Mouse (Mus musculus): ENCODE measurements around the gene Hps1.

Gene Hps1

DNA sequence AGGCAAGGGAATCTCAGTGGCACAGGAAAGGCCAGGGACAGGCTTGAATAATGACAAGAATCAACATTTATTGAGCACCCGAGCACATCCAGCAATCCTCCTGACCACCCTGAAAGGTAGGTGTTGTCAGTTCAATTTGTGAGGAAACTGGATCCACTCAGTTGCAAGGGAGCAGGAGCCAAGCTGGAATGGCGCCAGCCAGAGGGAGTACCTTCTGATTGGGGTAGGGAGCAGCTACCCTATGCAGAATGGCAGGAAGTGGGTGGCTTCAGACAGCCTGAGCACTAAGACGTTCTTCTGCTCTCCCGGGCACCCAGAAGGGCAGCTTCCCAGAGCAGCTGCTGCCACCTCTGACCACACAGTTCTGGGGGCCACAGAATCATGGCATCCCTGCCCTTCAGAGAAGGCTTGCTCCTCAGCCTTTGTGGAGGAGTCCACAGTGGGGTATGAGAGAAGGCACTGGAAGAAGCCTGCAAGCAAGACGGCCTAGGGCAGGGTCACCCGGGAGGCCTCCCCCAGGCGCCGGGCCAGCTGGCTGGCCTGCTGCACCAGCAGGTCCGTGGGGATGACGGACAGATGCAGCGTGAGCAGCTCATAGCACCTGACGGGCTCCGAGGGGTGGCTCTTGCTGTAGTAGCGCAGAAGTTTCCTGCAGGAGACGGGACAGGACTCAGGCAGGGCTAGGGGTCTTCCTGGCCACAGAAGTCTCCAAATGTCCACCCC lies 24.5 kb downstream of the Hps1 start:
- no peak for DNase-seq (ENCODE audit: low read depth, low spot score)

- DNase-seq (ENCODE audit: low read depth, low spot score), result no peak
Observed at GRCm38 (mm10) chr19:42753141-42753917, 26.4 kb downstream of the Hps1 start.

- no peak for DNase-seq (ENCODE audit: low read depth, low spot score)
Observed at GRCm38 (mm10) chr19:42752363-42752931, 27.3 kb downstream of the Hps1 start, which contains the start of gene Pyroxd2. Pyroxd2 (minus strand) TSS chr19:42752775.

GRCm38 (mm10) chr19:42750196-42750595 lies 29.6 kb downstream of the Hps1 start:
- DNase-seq (ENCODE audit: low read depth, low spot score), result no peak

DNA sequence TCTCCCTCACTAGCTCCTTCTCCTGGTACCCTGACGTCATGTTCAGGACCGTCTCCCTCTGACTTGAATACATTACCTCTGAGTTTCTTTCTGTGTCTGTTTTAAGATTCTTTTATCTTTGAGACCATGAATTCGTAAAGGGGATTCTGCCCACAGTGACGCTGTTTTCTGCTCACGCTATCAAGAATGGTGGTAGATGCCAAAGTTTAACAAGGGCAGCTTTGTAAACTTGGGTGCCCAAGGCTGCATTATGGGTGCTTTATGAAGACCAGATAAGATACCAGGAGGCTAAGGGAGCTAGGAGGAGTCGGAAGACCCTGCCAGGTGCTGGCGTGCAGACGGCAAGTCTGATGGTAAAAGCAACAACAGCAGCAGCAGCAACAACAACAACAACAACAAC lies 33.1 kb downstream of the Hps1 start:
- DNase-seq (ENCODE audit: low read depth, low spot score), result no peak

- DNase-seq (ENCODE audit: low read depth, low spot score), result no peak
Observed at GRCm38 (mm10) chr19:42745869-42746224, 33.9 kb downstream of the Hps1 start.

GRCm38 (mm10) chr19:42745084-42745868 lies 34.5 kb downstream of the Hps1 start:
- no peak for DNase-seq (ENCODE audit: low read depth, low spot score)

DNA sequence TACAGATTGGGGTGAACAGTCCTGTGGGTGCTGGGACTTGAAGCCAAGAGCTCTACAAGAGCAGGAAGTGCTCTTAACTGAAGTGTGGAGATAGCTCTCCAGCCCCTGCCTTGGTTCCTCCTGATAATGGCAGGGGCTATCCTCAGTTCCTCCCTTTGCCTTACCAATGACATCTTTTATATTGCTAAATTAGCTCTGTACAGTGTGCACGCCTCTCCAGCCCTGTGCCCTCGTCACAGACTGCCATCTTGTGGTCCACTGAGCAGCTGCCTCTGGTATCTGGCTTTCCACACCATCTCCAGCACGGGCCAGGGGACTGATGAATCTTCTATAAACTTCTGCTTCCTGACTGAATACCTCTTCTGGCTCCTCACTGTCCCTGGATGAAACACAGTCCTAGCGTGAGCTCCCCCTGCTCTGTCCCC lies 35.6 kb downstream of the Hps1 start:
- DNase-seq (ENCODE audit: low read depth, low spot score), result no peak

GRCm38 (mm10) chr19:42743261-42743660 lies 36.5 kb downstream of the Hps1 start:
- no peak for DNase-seq (ENCODE audit: low read depth, low spot score)

- DNase-seq (ENCODE audit: low read depth, low spot score), result peak; percentile 53
Observed at GRCm38 (mm10) chr19:42741884-42742283, 37.9 kb downstream of the Hps1 start.

DNA sequence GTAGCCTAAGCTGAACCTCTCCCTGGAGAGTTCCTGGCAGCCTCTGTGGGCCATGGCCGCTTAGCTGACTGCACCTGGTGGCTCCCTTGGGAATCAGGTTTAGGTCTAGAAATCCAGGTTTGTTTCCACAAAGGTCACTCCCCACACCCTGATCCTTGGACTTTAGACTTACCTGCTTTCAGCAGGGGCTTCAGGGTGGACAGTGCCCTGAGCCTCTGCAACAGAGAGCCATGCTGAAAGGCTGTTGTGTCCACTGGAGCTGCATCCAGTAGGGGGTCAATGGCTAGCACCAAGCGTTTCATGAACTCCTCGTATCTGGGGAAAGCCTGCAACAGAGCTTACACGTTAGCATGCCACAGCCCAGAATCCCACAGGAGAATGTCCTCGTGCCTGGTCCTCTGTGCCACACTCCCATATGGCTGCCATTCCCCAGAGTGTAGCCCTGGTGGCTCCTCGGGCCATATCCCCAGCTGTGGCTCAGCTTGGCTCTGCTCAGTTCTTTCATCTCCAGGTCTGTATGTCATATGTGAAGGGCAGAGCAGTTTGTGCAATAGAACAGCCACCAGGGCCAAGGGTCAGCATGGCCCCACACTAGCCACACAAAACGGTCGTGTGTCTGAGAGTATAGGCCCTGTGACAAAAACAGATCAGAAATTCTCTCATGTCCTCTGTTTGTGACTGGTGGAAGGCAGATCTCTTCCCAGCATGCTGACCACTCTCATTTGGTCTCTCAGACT lies 39.4 kb downstream of the Hps1 start:
- DNase-seq (ENCODE audit: low read depth, low spot score), result no peak

DNA sequence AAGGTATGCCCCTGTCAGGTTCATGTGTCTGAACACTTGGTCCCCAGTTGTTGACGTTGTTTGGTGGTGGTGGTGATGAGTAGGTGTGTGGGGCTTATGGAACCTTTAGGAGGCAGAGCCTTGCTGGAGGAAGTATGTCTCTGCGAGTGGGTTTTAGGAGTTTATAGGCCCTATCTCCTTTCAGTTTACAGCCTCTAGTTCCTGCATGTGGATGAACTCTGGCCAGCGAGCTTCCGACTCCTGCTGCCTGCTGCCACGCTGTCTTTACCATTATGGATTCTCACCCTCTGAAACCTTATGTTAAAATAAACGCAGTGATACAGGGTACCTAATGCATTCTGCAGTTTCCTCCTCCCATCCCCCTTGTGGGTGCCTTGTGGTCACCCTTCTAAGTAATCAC lies 40.0 kb downstream of the Hps1 start:
- no peak for DNase-seq (ENCODE audit: low read depth, low spot score)

DNA sequence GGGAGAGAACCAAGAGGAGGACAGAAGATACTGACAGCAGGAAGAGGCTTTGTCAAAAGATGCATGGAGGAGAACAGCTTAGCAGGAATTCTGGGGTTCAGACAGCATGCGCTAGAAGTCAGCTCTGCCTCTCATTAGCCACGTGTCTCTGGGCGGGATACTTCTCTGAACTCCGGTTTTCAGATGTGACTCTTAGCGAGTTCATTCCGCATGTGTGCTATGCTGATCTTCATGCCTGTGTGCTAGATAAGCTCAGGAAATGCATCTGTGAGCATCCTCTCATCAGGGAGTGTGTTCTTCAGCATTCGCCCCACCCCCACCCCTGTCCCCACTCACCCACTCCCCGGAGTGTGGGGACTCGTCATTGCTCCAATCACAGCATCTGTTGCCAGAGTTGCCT lies 42.0 kb downstream of the Hps1 start:
- DNase-seq (ENCODE audit: low read depth, low spot score), result no peak

- no peak for DNase-seq (ENCODE audit: low read depth, low spot score)
Observed at GRCm38 (mm10) chr19:42734982-42735381, 44.8 kb downstream of the Hps1 start.

DNA sequence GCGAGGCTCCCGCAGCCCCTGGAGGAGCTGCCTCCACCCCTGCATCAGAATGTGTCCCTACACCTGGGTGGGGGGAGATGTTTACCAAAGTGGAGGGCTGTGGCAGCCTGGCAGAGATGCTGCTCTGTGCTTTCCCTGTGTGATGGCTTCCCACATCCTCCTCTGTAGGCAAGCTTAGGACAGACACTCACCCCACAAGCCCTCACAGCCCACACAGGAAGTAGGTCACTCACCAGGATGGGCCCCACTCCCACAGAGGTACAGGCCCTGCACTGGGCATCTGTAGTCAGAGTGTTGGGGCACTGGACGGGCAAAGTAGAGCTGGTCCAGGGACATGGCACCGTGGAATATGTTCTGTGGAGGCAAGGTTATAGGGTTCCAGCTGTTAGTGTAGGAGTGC lies 52.4 kb downstream of the Hps1 start:
- DNase-seq (ENCODE audit: low read depth, low spot score), result no peak

DNA sequence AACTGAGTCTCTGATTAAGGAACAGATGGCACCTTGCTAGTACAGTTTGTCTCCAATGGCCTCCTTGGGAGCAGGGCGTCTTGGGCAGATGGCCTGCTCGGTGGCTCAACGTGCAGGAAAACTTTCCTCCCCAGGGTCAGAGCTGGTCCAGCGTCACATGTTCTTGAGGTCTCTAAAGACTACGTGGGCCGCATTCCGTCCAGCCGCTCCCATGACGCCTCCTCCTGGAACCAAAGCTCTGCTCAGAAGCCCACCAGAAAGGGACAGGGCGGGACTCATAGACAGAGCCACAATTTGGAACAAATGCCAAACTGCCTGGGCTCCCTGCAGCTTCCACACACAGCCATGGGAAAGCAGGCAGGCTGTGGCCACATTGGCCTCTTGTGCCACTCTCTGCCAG lies 53.0 kb downstream of the Hps1 start:
- DNase-seq (ENCODE audit: low read depth, low spot score), result no peak

DNA sequence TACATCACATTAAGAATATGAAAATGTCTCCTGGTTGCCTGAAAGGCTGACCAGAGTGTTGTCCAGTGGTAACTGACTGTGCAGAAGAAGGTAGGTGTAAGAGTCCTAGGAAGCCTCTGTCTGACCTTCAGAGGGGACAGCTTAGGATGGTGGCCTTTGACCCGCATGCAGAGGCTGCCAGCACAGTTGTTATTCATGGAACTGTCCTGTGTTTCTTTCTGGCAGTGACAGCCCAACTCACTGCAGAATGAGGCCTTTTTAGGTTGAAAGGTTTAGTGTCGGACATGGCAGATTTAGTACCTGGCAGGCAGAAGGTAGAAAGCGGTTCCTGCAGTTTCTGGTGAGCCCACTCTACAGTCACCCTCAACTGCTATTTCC lies 53.8 kb downstream of the Hps1 start:
- DNase-seq (ENCODE audit: low read depth, low spot score), result no peak

DNA sequence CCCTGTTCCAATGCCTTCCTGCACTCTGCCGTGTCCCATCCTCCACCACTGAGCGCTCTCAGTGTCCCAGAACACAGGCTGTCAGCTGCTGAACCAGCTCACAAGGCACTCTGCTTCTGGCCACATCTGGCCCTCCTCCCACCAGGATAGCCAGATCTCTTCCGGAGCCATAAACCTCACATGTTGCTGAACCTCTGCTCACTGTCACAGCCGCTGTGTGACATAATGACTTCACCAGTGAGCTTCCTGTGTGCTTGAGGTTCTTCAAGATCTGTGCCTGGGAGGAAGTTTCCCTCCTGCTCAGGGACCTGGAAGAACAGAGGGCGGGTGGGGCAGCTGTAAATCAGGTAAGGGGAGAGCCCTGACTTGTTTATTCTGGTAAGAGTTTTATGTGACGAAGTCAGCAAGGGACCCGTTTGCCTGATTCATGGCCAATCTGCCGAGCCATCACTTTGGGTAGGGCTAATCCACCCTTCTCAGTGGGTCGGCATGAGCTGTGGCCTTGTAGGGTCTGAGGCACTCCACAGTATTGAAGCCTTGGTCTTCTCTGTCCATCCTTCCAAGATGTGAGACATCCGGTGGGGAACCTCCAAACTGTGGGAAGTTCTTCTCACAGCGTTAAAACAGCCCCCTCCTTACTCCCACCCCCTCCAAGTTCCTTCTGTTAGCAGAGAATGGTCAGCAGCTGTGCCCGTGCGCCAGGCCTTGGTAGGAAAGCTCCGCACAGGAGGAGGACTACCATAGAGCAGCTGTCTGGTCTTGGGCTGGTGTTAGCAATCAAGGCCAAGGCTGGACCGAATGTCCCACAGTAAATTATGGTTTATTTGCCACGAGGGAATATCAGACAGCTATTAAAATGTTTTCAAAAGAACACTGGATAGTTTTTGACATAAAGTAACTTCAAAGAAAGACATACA lies 54.5 kb downstream of the Hps1 start:
- DNase-seq (ENCODE audit: low read depth, low spot score), result no peak

DNA sequence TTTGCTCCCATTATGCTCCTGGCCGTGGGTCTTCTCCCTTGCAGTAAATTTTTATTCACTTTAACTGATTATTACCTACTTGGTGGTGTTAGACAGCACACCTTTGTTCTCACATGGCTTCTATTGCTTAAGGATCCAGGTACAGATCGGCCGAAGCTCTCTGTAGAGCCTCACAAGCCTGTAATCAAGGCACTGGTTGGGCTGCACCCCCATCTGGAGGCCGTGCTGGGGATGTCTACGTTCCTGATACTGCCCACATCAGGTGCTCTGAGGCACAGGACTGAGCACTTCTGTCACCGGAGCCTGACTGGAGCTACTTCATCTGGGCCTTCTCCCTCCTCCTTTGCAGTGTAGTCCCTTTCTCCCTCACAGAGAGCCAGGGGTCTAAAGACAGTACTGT lies 56.5 kb downstream of the Hps1 start:
- no peak for DNase-seq (ENCODE audit: low read depth, low spot score)

GRCm38 (mm10) chr19:42722500-42722899 lies 57.3 kb downstream of the Hps1 start:
- DNase-seq (ENCODE audit: low read depth, low spot score), result no peak
